Mouse (Mus musculus) embryonic facial prominence, embryonic 12.5 days (tissue): ENCODE results near the gene Synm. TPM values are rescaled to one million over a fixed set of nuclear protein-coding genes. Genes with fewer than 3 reads are reported as not detected.

Experiments
- ATAC-seq: fragments of 200-750 bp; cut with Nextera tagmentation; 2 replicates; pipeline ENCODE4 v1.8.0; 2017; ENCODE audit not compliant: insufficient number of reproducible peaks, insufficient read depth, low FRiP score, low TSS enrichment
- H3K27ac ChIP-seq: fragments of 300-500 bp; sonication (generic); 2 replicates; pipeline ENCODE4 v1.5.1; 2016; ENCODE audit warnings: mild to moderate bottlenecking
- H3K27me3 ChIP-seq: fragments of 300-500 bp; sonication (generic); 2 replicates; pipeline ENCODE4 v1.6.1; 2016; ENCODE audit warnings: mild to moderate bottlenecking, moderate library complexity
- H3K36me3 ChIP-seq: fragments of 300-500 bp; sonication (generic); 2 replicates; pipeline ENCODE4 v1.6.1; 2016; ENCODE audit warnings: mild to moderate bottlenecking
- H3K4me1 ChIP-seq: fragments of 300-500 bp; sonication (generic); 2 replicates; pipeline ENCODE4 v1.6.1; 2016
- H3K4me2 ChIP-seq: fragments of 300-500 bp; sonication (generic); replicated peaks from 2 replicates; pipeline ENCODE4 v1.6.1; 2016; ENCODE audit warnings: mild to moderate bottlenecking, moderate library complexity
- H3K4me3 ChIP-seq: fragments of 300-500 bp; sonication (generic); 2 replicates; pipeline ENCODE4 v1.5.1; 2016; ENCODE audit warnings: mild to moderate bottlenecking
- H3K9ac ChIP-seq: fragments of 300-500 bp; sonication (generic); 2 replicates; pipeline ENCODE4 v1.6.1; 2016; ENCODE audit warnings: mild to moderate bottlenecking, moderate library complexity
- H3K9me3 ChIP-seq: fragments of 300-500 bp; sonication (generic); 2 replicates; pipeline ENCODE4 v1.6.1; 2016; ENCODE audit warnings: mild to moderate bottlenecking, moderate library complexity
- WGBS: fragments of 180-500 bp; shearing (Covaris S2); methylation state at CpG from one replicate; pipeline ENCODE4 v1.1.7; 2016; 5-methylcytosine and 5-hydroxymethylcytosine counted together
- microRNA-seq: library from miRNA; unstranded; fragments of <30 nt; microRNA quantifications from one replicate; pipeline ENCODE4, GENCODE M21; 2017
- polyA plus RNA-seq: library from polyadenylated mRNA; unstranded; fragments of >200 nt; fragmentation: Nextera tagmentation; extraction: Ambion mirVana; gene quantifications from 2 replicates; pipeline ENCODE4 v1.2.1, GENCODE M21; 2016

The Synm gene
- polyA plus RNA-seq, 1 experiment from 2014 or later: 4.5 TPM

DNA sequence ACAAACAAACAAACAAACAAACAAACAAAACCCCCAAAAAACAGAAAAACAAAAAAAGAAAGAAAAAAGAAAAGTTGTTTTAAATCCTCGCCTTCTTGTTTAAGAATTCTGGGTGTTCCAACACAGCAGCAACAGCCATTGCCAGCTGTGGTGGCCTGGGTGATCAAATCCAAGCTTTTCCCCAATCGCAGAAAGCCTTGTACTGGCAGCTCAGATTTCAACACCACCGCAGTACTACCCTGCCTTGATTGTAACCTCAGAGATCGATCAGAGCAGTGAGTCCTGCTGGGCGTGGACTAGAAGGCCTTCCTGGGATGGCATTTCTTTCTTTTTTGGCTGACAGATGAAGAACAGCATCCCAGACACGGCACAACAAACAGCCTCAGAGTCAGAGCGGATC, 63.6 kb downstream of the Synm start:
- no peaks in the 10 kb centered on the region for H3K9me3 ChIP-seq
- H3K27me3 ChIP-seq: no peaks in the 10 kb centered on the region
- H3K4me3 ChIP-seq: no peak overlapping the region
- H3K36me3 ChIP-seq: peaks cover 42% of the 10 kb centered on the region
- no peaks in the 10 kb centered on the region for H3K4me1 ChIP-seq
- ATAC-seq: no peak
- H3K27ac ChIP-seq: no peak overlapping the region
- WGBS: 76% methylated on average over 7 of the region's 7 CpGs
- H3K4me2 ChIP-seq: no peak overlapping the region
- H3K9ac ChIP-seq: no peak overlapping the region

DNA sequence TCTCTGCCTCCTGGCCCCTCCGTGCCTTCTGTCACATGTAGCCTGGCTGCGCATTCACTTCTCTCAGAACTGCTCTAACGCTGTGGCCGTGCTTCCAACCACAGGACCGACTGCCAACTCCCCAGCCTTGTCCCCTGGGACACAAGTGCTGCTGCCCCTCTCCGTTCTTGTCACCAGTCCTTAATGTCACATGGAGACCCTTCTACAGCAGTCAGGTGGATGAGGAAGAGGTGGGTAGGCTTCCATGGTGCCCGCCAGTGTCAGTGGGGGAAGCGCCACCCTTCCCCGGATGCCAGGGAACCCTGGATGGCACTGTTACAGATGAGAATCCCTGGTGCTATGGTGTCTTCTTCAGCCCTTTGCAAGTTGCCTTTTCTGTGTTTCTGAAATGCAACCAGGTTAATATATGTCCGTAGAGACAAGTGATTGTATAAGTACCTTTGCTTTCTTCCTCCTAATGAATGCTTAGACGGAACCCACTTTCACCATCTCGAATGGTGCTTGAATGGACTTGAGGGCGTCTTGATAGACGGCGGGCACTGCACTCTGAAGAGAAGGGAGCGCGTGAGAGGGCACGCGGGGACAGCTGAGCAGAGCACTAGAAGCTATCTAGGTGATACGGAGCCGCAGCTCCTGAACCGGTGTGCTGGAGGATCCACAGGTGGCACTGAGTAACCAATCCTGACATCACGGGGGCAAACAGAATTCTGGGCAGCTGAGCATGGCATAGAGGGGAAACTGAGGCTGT, 66.6 kb downstream of the Synm start:
- Histone ChIP-seq H3K27me3 (no peaks in the 10 kb centered on the region), H3K36me3 (peaks cover 26% of the 10 kb centered on the region), H3K27ac (no peak overlapping the region), H3K4me2 (no peak overlapping the region), H3K4me1 (no peaks in the 10 kb centered on the region), H3K9me3 (no peaks in the 10 kb centered on the region), H3K9ac (no peak overlapping the region), H3K4me3 (no peak overlapping the region)
- WGBS: 92% methylated on average over 23 of the region's 23 CpGs
- no peak for ATAC-seq

DNA sequence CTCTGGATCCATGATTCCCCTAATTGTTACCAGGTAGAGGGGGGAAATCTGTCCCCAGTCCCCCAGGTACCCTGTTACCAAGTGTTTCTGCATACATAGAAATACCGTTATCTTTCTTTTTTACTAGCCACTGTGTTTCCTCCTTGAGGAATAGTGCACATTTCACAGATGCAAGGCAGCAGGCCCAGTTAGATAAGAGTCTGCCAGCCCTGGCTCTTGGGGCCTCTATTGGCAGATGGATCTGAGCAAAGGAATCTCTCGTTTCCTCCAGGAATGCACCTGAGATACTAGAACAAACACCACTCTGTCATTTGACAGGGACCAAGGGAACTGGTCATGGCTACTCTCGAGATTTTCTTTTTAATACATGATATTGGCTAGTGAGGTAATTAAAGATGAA, 67.4 kb downstream of the Synm start:
- no peak overlapping the region for H3K4me3 ChIP-seq
- 78% methylated on average over 3 of the region's 3 CpGs for WGBS
- H3K4me2 ChIP-seq: no peak overlapping the region
- H3K36me3 ChIP-seq: peaks cover 24% of the 10 kb centered on the region; the same call in 1 of the 2 replicates
- no peaks in the 10 kb centered on the region for H3K9me3 ChIP-seq
- H3K4me1 ChIP-seq: no peaks in the 10 kb centered on the region
- H3K9ac ChIP-seq: no peak overlapping the region
- ATAC-seq: no peak
- H3K27me3 ChIP-seq: no peaks in the 10 kb centered on the region
- H3K27ac ChIP-seq: no peak overlapping the region

DNA sequence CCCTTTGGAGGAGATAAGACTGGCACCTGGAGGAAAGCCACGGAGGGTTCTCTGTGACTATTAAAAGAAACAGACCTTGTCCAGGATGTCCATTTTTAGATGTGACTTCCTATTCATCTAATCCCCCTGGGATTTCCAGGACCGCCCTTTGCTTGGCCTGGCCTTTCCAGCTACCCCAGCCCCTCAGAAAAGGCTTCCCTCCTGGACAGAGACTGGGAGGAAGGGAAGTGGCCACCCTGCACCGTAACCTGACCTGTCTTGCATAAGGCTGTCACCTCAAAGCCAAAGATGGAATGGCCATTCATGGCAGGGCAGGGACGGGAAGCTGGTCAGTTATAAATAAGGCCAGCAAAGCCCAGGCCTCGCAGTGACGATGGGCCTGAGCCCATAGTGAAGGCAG, 68.5 kb downstream of the Synm start:
- Histone ChIP-seq H3K4me3 (no peak overlapping the region), H3K27me3 (no peaks in the 10 kb centered on the region), H3K9me3 (no peaks in the 10 kb centered on the region), H3K4me2 (no peak overlapping the region), H3K36me3 (peaks cover 24% of the 10 kb centered on the region; the same call in 1 of the 2 replicates), H3K9ac (no peak overlapping the region), H3K27ac (no peak overlapping the region), H3K4me1 (no peaks in the 10 kb centered on the region)
- 72% methylated on average over 6 of the region's 6 CpGs for WGBS
- ATAC-seq: no peak

DNA sequence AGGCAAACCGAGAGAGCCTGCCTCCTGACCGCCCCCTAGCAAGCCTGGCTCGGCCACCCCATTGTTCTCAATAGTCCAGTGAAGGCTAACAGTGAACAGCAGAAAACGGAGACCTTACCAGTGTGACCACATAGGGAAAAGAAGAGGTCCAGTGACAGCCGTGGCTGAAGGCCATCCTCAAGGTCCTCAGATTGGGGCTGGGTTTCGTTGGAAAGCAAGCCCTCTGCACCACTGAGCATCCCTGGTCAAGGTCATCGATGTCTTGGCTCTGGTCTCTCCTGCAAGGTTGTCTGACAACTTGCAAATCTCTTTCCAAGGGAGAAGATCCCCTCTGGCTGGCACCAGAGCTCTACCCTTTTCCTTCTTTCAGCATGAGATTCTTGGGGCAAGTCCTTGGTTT, 69.7 kb downstream of the Synm start:
- no peak overlapping the region for H3K9ac ChIP-seq
- 83% methylated on average over 7 of the region's 7 CpGs for WGBS
- H3K27me3 ChIP-seq: no peaks in the 10 kb centered on the region
- H3K36me3 ChIP-seq: peaks cover 33% of the 10 kb centered on the region
- H3K4me3 ChIP-seq: no peak overlapping the region
- 0 out of 2 replicates have a peak, but pooled peaks cover 3% of the 10 kb centered on the region for H3K9me3 ChIP-seq
- H3K4me2 ChIP-seq: no peak overlapping the region
- no peak for ATAC-seq
- no peak overlapping the region for H3K27ac ChIP-seq
- no peaks in the 10 kb centered on the region for H3K4me1 ChIP-seq

DNA sequence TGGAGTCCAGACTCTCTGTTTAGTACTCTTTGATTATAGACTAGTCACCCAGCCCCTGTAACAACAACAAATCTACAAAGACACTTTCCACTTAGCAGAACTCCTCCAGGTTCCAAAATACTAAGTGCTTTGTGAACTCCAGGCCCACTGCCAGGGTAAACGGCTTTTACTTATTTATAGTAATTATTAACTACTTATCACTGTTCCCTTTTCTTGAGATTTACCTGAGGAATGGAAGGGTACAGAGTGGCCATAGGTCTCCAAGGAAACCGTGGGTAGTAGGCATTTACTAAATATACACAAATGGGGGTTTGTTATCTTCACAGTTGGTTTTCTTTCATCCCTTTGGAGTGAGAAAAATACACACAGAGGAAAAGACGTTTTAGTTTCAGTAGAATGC, 71.3 kb downstream of the Synm start:
- WGBS: 69% methylated on average over 3 of the region's 3 CpGs
- no peak for ATAC-seq
- H3K4me3 ChIP-seq: no peak overlapping the region
- H3K36me3 ChIP-seq: peaks cover 38% of the 10 kb centered on the region
- H3K9ac ChIP-seq: no peak overlapping the region
- H3K4me2 ChIP-seq: no peak overlapping the region
- H3K27ac ChIP-seq: no peak overlapping the region
- H3K9me3 ChIP-seq: 0 out of 2 replicates have a peak, but pooled peaks cover 3% of the 10 kb centered on the region
- no peaks in the 10 kb centered on the region for H3K4me1 ChIP-seq
- no peaks in the 10 kb centered on the region for H3K27me3 ChIP-seq

DNA sequence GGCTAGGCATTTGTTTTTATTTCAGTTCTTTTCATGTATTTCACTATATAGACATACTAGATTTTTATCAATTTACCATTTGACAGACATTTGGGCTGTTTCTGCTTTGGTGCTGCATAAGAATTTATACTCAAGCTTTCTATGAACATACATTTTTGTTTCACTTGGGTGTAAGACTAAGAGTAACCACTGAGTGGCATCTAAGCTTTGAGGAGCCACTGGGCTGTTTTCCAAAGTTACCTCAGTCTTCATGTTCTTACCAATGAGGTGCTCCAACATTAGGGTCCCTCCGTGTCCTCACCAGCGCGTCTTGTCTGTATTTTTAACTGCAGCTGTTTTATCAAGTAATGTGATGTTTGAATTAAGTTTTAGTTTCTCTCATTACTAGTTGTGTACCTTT, 73.0 kb downstream of the Synm start:
- Histone ChIP-seq H3K27ac (no peak overlapping the region), H3K9ac (no peak overlapping the region), H3K4me1 (no peaks in the 10 kb centered on the region), H3K27me3 (no peaks in the 10 kb centered on the region), H3K4me2 (no peak overlapping the region), H3K36me3 (peaks cover 34% of the 10 kb centered on the region), H3K9me3 (0 out of 2 replicates have a peak, but pooled peaks cover 3% of the 10 kb centered on the region), H3K4me3 (no peak overlapping the region)
- no peak for ATAC-seq
- WGBS: 96% methylated on average over 3 of the region's 3 CpGs

DNA sequence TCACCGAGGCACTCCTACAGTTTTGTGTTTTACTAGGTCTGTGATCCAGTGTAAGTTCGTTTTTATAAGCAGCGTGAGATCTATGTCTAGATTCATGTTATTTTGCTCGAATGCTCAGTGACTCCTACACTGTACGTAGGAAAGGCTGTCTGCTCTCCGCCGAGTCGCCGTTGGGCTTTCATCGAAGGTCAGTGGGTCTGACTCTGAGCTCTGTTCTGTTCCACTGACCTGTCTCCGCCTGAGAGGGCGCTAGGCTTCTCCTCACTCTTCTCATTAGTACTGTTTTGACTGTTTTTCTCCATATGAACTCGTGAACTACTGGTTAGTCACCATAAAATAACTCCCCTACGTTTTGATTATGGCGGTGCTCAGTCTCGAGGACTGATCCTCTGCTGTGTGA, 76.5 kb downstream of the Synm start:
- H3K9me3 ChIP-seq: 0 out of 2 replicates have a peak, but pooled peaks cover 3% of the 10 kb centered on the region
- no peak overlapping the region for H3K9ac ChIP-seq
- WGBS: 87% methylated on average over 16 of the region's 16 CpGs
- no peak overlapping the region for H3K4me2 ChIP-seq
- H3K4me1 ChIP-seq: no peaks in the 10 kb centered on the region
- H3K27ac ChIP-seq: no peak overlapping the region
- H3K27me3 ChIP-seq: no peaks in the 10 kb centered on the region
- H3K4me3 ChIP-seq: no peak overlapping the region
- no peak for ATAC-seq
- H3K36me3 ChIP-seq: peaks cover 41% of the 10 kb centered on the region

DNA sequence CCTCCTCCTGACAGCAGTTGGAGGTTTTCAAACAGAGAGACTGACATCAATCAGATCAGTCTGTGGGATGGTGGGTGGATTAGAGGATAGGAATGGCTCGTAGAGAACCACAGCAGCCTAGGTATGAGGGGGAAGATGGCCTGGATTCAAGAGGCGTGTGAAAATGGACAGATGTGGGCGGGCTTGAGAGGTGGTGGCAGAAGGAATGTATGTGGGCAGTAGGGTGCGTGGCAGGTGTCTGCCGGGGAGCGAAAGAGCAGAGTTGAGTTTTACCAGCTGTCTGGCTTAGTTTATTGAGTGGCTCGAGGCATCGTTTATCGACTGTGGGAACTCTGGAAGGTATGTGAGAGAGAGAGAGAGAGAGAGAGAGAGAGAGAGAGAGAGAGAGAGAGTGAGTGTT, 78.5 kb downstream of the Synm start:
- WGBS: 86% methylated on average over 9 of the region's 9 CpGs
- no peak for ATAC-seq
- H3K4me2 ChIP-seq: no peak overlapping the region
- H3K27ac ChIP-seq: no peak overlapping the region
- H3K4me3 ChIP-seq: no peak overlapping the region
- no peaks in the 10 kb centered on the region for H3K27me3 ChIP-seq
- 0 out of 2 replicates have a peak, but pooled peaks cover 3% of the 10 kb centered on the region for H3K9me3 ChIP-seq
- peaks cover 50% of the 10 kb centered on the region for H3K36me3 ChIP-seq
- H3K9ac ChIP-seq: no peak overlapping the region
- H3K4me1 ChIP-seq: no peaks in the 10 kb centered on the region

Small RNAs within 50 kb of the gene (microRNA-seq; reads per million reads assigned to microRNA genes)
- not detected for gene Gm23844

Other genes with a start within 250 kb of the Synm start
- 26.0 and 26.3 TPM in 2 replicates for gene Lrrc28, start 114.5 kb downstream of the Synm start, polyA plus RNA-seq
- 50.9 and 54.4 TPM in 2 replicates for gene Ttc23, start 112.3 kb downstream of the Synm start, polyA plus RNA-seq
- 36.5 and 36.6 TPM in 2 replicates for gene Igf1r, start 193.1 kb upstream of the Synm start, polyA plus RNA-seq